Mouse (Mus musculus) midbrain, embryonic 14.5 days (tissue): ENCODE data around the gene Appl2. TPM values are rescaled to one million over a fixed set of nuclear protein-coding genes. Genes with fewer than 3 reads are reported as not detected.
"Not testable (repeated sequence)": the region's sequence is repeated elsewhere in the genome, so short reads cannot be mapped to it uniquely, and the experiment has no call there.

Source experiments
- ATAC-seq: fragments of 200-750 bp; cut with Nextera tagmentation; 2 replicates; pipeline ENCODE4 v1.8.0; 2017; ENCODE audit warnings: moderate number of reproducible peaks, moderate library complexity; ENCODE audit not compliant: low FRiP score, low TSS enrichment
- DNase-seq: peaks from one replicate; pipeline ENCODE4 v3.0.0-alpha.2; 2015
- H3K27ac ChIP-seq: fragments of 300-500 bp; sonication (generic); replicated peaks from 2 replicates; pipeline ENCODE4 v1.5.1; 2014; ENCODE audit warnings: mild to moderate bottlenecking, low read depth, low read length, moderate library complexity
- H3K27me3 ChIP-seq: fragments of 300-500 bp; sonication (generic); 2 replicates; pipeline ENCODE4 v1.6.1; 2014; ENCODE audit warnings: low read length, control low read depth, mixed read lengths; ENCODE audit not compliant: control insufficient read depth, insufficient read depth
- H3K36me3 ChIP-seq: fragments of 300-500 bp; sonication (generic); 2 replicates; pipeline ENCODE4 v1.6.1; 2014; ENCODE audit warnings: low read length, control low read depth; ENCODE audit not compliant: control insufficient read depth, insufficient read depth
- H3K4me1 ChIP-seq: fragments of 300-500 bp; sonication (generic); 2 replicates; pipeline ENCODE4 v1.6.1; 2014; ENCODE audit warnings: mild to moderate bottlenecking, antibody characterized with exemption, low read length, control low read depth; ENCODE audit not compliant: control insufficient read depth, insufficient read depth
- H3K4me2 ChIP-seq: fragments of 300-500 bp; sonication (generic); 2 replicates; pipeline ENCODE4 v1.6.1; 2014; ENCODE audit warnings: mild to moderate bottlenecking, low read length, moderate library complexity
- H3K4me3 ChIP-seq: fragments of 300-500 bp; sonication (generic); replicated peaks from 2 replicates; pipeline ENCODE4 v1.5.1; 2014; ENCODE audit warnings: low read depth, low read length
- H3K9ac ChIP-seq: fragments of 300-500 bp; sonication (generic); replicated peaks from 2 replicates; pipeline ENCODE4 v1.6.1; 2014; ENCODE audit warnings: mild to moderate bottlenecking, low read length, moderate library complexity
- H3K9me3 ChIP-seq: fragments of 300-500 bp; sonication (generic); 2 replicates; pipeline ENCODE4 v1.6.1; 2016; ENCODE audit warnings: low read length, control low read depth, mixed read lengths; ENCODE audit not compliant: control insufficient read depth
- WGBS: fragments of 180-500 bp; shearing (Covaris S2); extraction: QIAGEN DNeasy Blood & Tissue Kit; methylation state at CpG from one replicate; pipeline ENCODE4 v1.1.7; 2014; 5-methylcytosine and 5-hydroxymethylcytosine counted together
- polyA plus RNA-seq: library from polyadenylated mRNA; unstranded; fragments of >200 nt; fragmentation: Nextera tagmentation; extraction: Ambion mirVana; gene quantifications from 2 replicates; pipeline ENCODE4 v1.2.1, GENCODE M21; 2014

The Appl2 gene
- polyA plus RNA-seq, 1 experiment from 2014 or later, result 38.7 TPM

GRCm38 (mm10) chr10:83654591-83654990 is 6.1 kb upstream of the Appl2 start:
- H3K36me3 ChIP-seq, result no peaks in the 10 kb centered on the region
- H3K27ac ChIP-seq, result no peak overlapping the region
- DNase-seq (no peak), ATAC-seq (no peak)
- no peaks in the 10 kb centered on the region for H3K9me3 ChIP-seq
- no peak overlapping the region for H3K4me2 ChIP-seq
- H3K9ac ChIP-seq, result no peak overlapping the region
- no peaks in the 10 kb centered on the region for H3K27me3 ChIP-seq
- no peak overlapping the region for H3K4me3 ChIP-seq
- 93% methylated on average over 2 of the region's 2 CpGs for WGBS
- H3K4me1 ChIP-seq, result no peaks in the 10 kb centered on the region

GRCm38 (mm10) chr10:83652205-83652866 is 3.8 kb upstream of the Appl2 start:
- not testable (repeated sequence) for H3K36me3 ChIP-seq, H3K9me3 ChIP-seq, H3K27me3 ChIP-seq, H3K9ac ChIP-seq, DNase-seq, H3K27ac ChIP-seq, H3K4me3 ChIP-seq, H3K4me1 ChIP-seq, ATAC-seq, H3K4me2 ChIP-seq
- WGBS, result 94% methylated on average over 19 of the region's 19 CpGs

- Histone ChIP-seq H3K4me3 (peak overlapping the region; percentile 69), H3K9me3 (no peaks in the 10 kb centered on the region), H3K27me3 (no peaks in the 10 kb centered on the region), H3K27ac (peak overlapping the region; percentile 72), H3K9ac (peak overlapping the region; percentile 67), H3K36me3 (no peaks in the 10 kb centered on the region), H3K4me1 (peaks cover 22% of the 10 kb centered on the region), H3K4me2 (peak overlapping the region; percentile 73)
- ATAC-seq, result no peak
- WGBS, result 29% methylated on average over 6 of the region's 6 CpGs
- no peak for DNase-seq
These were observed 499 bp upstream of the Appl2 start for GRCm38 (mm10) chr10:83649037-83649436.

- ATAC-seq, result no peak
- Histone ChIP-seq H3K4me1 (peaks cover 23% of the 10 kb centered on the region), H3K27me3 (no peaks in the 10 kb centered on the region), H3K9ac (no peak overlapping the region), H3K9me3 (no peaks in the 10 kb centered on the region), H3K4me3 (no peak overlapping the region), H3K27ac (no peak overlapping the region), H3K36me3 (no peaks in the 10 kb centered on the region), H3K4me2 (no peak overlapping the region)
- 96% methylated on average over 7 of the region's 7 CpGs for whole genome bisulfite sequencing
- DNase-seq, result no peak
These were observed 2.1 kb downstream of the Appl2 start for GRCm38 (mm10) chr10:83646351-83646885.

GRCm38 (mm10) chr10:83645716-83645990 is 2.9 kb downstream of the Appl2 start:
- H3K4me3 ChIP-seq, result no peak overlapping the region
- no peak overlapping the region for H3K4me2 ChIP-seq
- H3K9ac ChIP-seq, result no peak overlapping the region
- ATAC-seq (no peak), DNase-seq (no peak)
- H3K36me3 ChIP-seq, result no peaks in the 10 kb centered on the region
- no peaks in the 10 kb centered on the region for H3K9me3 ChIP-seq
- 86% methylated on average over 3 of the region's 3 CpGs for WGBS
- H3K27ac ChIP-seq, result no peak overlapping the region
- H3K27me3 ChIP-seq, result no peaks in the 10 kb centered on the region
- H3K4me1 ChIP-seq, result peaks cover 23% of the 10 kb centered on the region

GRCm38 (mm10) chr10:83644865-83645715 is 3.4 kb downstream of the Appl2 start:
- WGBS, result 67% methylated on average over 16 of the region's 16 CpGs
- DNase-seq (peak; percentile 17), ATAC-seq (no peak)
- Histone ChIP-seq H3K27ac (0 out of 2 replicates have a peak overlapping the region, but pooled peaks have one; percentile 28), H3K4me2 (peak overlapping the region; percentile 19; the same call in 1 of the 2 replicates), H3K9ac (peak overlapping the region; percentile 9; the same call in 1 of the 2 replicates), H3K4me1 (peaks cover 23% of the 10 kb centered on the region), H3K9me3 (no peaks in the 10 kb centered on the region), H3K36me3 (0 out of 2 replicates have a peak, but pooled peaks cover 1% of the 10 kb centered on the region), H3K27me3 (no peaks in the 10 kb centered on the region), H3K4me3 (no peak overlapping the region)

- Histone ChIP-seq H3K4me1 (peaks cover 23% of the 10 kb centered on the region), H3K9me3 (no peaks in the 10 kb centered on the region), H3K4me2 (no peak overlapping the region), H3K27me3 (no peaks in the 10 kb centered on the region), H3K36me3 (0 out of 2 replicates have a peak, but pooled peaks cover 8% of the 10 kb centered on the region), H3K27ac (no peak overlapping the region), H3K9ac (0 out of 2 replicates have a peak overlapping the region, but pooled peaks have one; percentile 10), H3K4me3 (no peak overlapping the region)
- DNase-seq, result no peak
- WGBS, result 86% methylated on average over 8 of the region's 8 CpGs
- ATAC-seq, result no peak
These were observed 4.4 kb downstream of the Appl2 start for GRCm38 (mm10) chr10:83644167-83644566.

- Histone ChIP-seq H3K27ac (no peak overlapping the region), H3K9me3 (no peaks in the 10 kb centered on the region), H3K4me2 (no peak overlapping the region), H3K36me3 (0 out of 2 replicates have a peak, but pooled peaks cover 11% of the 10 kb centered on the region), H3K9ac (no peak overlapping the region), H3K27me3 (no peaks in the 10 kb centered on the region), H3K4me3 (no peak overlapping the region), H3K4me1 (peaks cover 12% of the 10 kb centered on the region)
- ATAC-seq (no peak), DNase-seq (peak; percentile 17)
- 88% methylated on average over 3 of the region's 3 CpGs for WGBS
These were observed 6.9 kb downstream of the Appl2 start for GRCm38 (mm10) chr10:83641641-83642040.
